Mouse (Mus musculus): ENCODE results near the gene Gm20388. TPM values are rescaled to one million over a fixed set of nuclear protein-coding genes. Genes with fewer than 3 reads are reported as not detected.

Gene Gm20388
- polyA plus RNA-seq, 1 experiment from 2014 or later, result 47.1 TPM

GRCm38 (mm10) chr8:120177318-120178123 lies 266.9 kb downstream of the Gm20388 start, which contains the start of gene Fam92b:
Gene Fam92b, minus strand, starts transcription at chr8:120177466.
- no peak within 1 kb of the TSS for H3K27ac ChIP-seq
- no peaks in the 10 kb centered on the region for H3K36me3 ChIP-seq (ENCODE audit: inconsistent target)
- no peaks in the 10 kb centered on the region for H3K79me2 ChIP-seq (ENCODE audit: inconsistent target)
- WGBS (ENCODE audit: missing documents), result 12% methylated on average over 13 of the region's 26 CpGs
- H3K4me3 ChIP-seq (ENCODE audit: inconsistent target), result no peak within 1 kb of the TSS

DNA sequence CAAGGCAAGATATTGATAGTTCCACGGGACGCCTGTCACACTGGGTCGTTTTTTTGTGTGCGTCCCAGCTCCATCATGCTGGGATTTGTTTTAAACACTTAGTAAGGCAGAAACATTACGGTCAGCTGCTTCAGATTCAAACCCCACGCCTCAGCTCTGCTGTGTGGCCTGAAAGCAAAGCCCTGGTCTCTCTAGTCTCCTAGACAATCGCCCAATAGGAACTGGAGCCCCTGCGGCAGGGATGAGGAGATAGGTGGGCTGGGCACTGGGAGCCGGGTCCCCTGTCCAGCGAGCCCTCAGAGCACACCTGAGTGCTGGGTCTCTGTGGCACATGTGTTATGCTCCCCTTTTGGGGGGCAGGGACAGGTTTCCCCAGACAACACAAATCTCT lies 267.5 kb downstream of the Gm20388 start:
- no peaks in the 10 kb centered on the region for H3K79me2 ChIP-seq (ENCODE audit: inconsistent target)
- 47% methylated on average over 8 of the region's 10 CpGs for WGBS (ENCODE audit: missing documents)

GRCm38 (mm10) chr8:120179027-120179431 lies 268.4 kb downstream of the Gm20388 start:
- H3K36me3 ChIP-seq (ENCODE audit: inconsistent target), result no peaks in the 10 kb centered on the region
- 0% methylated on average over 10 of the region's 10 CpGs for WGBS (ENCODE audit: missing documents)
- no peak overlapping the region for H3K4me3 ChIP-seq (ENCODE audit: inconsistent target)
- H3K27ac ChIP-seq, result no peak overlapping the region
- no peaks in the 10 kb centered on the region for H3K79me2 ChIP-seq (ENCODE audit: inconsistent target)

More for the DNA sequence above, 267.5 kb downstream of the Gm20388 start:
- Histone ChIP-seq H3K27ac (no peak overlapping the region), H3K4me3 (ENCODE audit: inconsistent target) (no peak overlapping the region), H3K36me3 (ENCODE audit: inconsistent target) (no peaks in the 10 kb centered on the region)

- 81% methylated on average over 7 of the region's 7 CpGs for WGBS (ENCODE audit: missing documents)
- no peak overlapping the region for H3K27ac ChIP-seq
- H3K4me3 ChIP-seq (ENCODE audit: inconsistent target), result no peak overlapping the region
- H3K36me3 ChIP-seq (ENCODE audit: inconsistent target), result no peaks in the 10 kb centered on the region
- H3K79me2 ChIP-seq (ENCODE audit: inconsistent target), result no peaks in the 10 kb centered on the region
These were observed 269.9 kb downstream of the Gm20388 start for GRCm38 (mm10) chr8:120180445-120180970.

DNA sequence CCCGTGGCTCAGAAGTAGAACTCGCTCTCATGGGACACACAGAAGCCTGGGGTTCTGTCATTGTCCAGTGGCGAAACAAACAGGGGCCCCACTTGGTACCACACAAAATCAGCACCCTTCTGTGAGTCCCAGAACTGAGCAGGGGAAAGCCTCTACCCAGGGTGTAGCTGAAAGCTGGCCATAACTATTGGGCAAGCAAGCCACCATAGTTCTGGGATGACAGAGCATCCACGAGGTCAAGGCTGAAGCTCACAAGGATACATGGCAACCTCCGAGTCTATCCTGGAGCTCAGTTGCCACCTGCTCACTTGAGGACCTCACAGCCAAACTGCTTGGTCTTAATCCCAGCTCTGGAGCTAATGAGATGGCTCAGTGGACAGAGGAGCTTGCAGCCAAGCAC lies 270.6 kb downstream of the Gm20388 start:
- H3K27ac ChIP-seq, result no peak overlapping the region
- no peak overlapping the region for H3K4me3 ChIP-seq (ENCODE audit: inconsistent target)
- H3K36me3 ChIP-seq (ENCODE audit: inconsistent target), result no peaks in the 10 kb centered on the region
- WGBS (ENCODE audit: missing documents), result 86% methylated on average over 5 of the region's 5 CpGs
- H3K79me2 ChIP-seq (ENCODE audit: inconsistent target), result no peaks in the 10 kb centered on the region

- no peak overlapping the region for H3K4me3 ChIP-seq (ENCODE audit: inconsistent target)
- 81% methylated on average over 4 of the region's 4 CpGs for WGBS (ENCODE audit: missing documents)
- no peak overlapping the region for H3K27ac ChIP-seq
- no peaks in the 10 kb centered on the region for H3K36me3 ChIP-seq (ENCODE audit: inconsistent target)
- H3K79me2 ChIP-seq (ENCODE audit: inconsistent target), result no peaks in the 10 kb centered on the region
These were observed 271.3 kb downstream of the Gm20388 start for GRCm38 (mm10) chr8:120181861-120182414.

DNA sequence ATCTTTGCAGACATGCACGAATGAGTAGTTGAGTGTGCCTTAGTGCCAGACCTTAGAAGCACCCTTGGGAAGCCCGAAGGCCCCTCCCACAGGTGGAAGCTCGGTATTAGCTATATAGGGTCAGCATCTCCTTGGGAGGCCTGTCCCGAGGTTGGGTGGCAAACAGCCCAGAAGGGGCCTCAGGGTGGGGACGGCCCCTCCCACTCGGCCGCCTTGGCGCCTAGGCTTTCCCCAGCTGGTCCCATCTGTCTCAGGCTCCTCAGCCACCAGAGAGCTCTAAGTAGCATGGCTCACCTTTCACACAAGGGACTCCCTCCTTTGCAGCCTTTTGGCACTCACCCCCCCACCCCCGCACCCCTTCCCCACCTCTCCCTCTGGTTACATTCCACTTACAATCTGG lies 273.7 kb downstream of the Gm20388 start:
- Histone ChIP-seq H3K36me3 (ENCODE audit: inconsistent target) (no peaks in the 10 kb centered on the region), H3K4me3 (ENCODE audit: inconsistent target) (no peak overlapping the region), H3K27ac (no peak overlapping the region), H3K79me2 (ENCODE audit: inconsistent target) (no peaks in the 10 kb centered on the region)
- WGBS (ENCODE audit: missing documents), result 62% methylated on average over 8 of the region's 9 CpGs

DNA sequence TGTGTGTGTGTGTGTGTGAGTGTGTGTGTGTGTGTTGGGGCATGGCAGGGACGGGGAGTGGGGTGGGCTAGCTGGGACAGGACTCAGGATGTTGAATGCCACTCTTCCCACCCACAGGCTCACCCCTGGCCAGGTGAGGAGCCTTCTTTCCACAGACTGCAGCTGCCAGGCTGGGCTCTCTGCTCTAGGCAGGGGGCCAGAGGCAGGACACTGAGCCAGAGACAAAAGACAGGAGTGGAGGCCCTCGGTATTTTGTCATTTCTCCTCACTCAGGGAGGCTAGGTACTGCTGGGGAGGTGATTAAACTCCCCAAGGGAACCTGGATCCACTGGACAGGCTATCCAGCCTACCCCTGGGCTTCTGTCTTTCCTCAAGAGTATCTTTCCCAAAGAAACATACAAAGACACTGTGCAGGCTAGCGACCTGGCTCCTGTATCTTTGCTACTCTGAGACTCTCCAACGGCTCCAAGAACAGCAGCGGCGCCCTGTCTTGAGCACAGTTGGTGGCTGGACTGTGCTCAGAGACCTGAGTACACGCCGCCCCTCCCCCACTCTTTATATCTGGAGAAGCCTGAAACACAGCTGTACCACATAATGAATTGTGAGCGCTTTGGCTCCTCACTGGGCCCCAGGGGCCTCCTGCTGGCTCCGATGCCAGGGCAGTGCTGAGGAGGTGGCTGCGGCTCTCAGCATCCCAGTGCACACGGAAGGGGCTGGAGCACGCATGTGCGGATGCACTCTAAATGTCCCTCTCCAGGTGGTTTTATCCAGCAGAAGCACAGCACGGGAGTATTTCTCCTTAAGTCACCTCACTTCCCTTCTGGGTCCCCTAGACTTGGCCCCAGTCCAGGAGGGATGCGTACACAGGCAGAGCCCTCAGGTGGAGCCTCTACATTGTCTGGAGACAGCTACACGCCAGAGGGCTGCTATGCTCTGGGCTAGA lies 274.5 kb downstream of the Gm20388 start:
- Histone ChIP-seq H3K36me3 (ENCODE audit: inconsistent target) (no peaks in the 10 kb centered on the region), H3K27ac (no peak overlapping the region), H3K4me3 (ENCODE audit: inconsistent target) (no peak overlapping the region), H3K79me2 (ENCODE audit: inconsistent target) (no peaks in the 10 kb centered on the region)
- WGBS (ENCODE audit: missing documents), result 71% methylated on average over 17 of the region's 17 CpGs

DNA sequence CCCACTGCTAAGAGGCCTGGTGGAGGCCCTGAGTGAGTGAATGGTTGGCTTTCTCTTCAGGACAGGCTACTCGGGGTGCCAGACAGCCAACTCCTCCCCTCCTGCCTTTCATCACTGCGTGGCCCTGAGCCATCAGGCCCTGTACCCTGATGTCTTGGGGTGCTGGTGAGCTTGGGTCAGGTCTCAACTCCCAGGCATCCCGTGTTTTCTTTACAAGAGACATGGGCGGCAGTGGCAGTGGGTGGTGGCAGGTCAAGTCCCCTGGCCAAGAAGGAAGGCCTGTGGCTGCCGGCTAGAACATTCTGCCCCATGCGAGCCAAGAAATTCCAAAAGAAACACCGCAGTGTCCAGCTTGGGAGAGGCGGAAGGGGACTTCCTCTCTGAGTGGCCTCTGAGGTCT lies 275.8 kb downstream of the Gm20388 start:
- 88% methylated on average over 8 of the region's 8 CpGs for WGBS (ENCODE audit: missing documents)
- Histone ChIP-seq H3K4me3 (ENCODE audit: inconsistent target) (no peak overlapping the region), H3K36me3 (ENCODE audit: inconsistent target) (no peaks in the 10 kb centered on the region), H3K27ac (no peak overlapping the region), H3K79me2 (ENCODE audit: inconsistent target) (no peaks in the 10 kb centered on the region)

GRCm38 (mm10) chr8:120188510-120188909 lies 277.9 kb downstream of the Gm20388 start:
- 80% methylated on average over 6 of the region's 6 CpGs for WGBS (ENCODE audit: missing documents)
- Histone ChIP-seq H3K4me3 (ENCODE audit: inconsistent target) (no peak overlapping the region), H3K27ac (no peak overlapping the region), H3K79me2 (ENCODE audit: inconsistent target) (no peaks in the 10 kb centered on the region), H3K36me3 (ENCODE audit: inconsistent target) (no peaks in the 10 kb centered on the region)

DNA sequence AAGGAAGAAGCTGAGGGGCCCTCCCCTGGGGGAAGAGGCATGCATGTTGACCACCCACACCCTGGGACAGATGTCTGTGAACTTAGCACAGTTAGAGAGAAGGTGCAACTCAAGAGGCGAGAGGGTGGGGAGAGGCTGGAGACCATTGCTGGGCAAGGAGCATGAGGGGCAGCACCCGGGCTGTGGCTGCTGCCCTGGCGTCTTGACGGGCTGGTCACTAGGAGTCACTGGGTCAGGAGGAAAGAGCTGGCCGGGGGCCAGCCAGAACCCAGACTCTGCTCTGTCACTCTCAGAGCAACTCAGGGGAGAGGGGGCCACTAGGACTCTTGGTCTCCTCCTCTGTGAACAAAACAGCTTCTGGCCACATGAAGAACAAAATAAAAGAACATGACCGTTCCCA lies 278.8 kb downstream of the Gm20388 start:
- 93% methylated on average over 6 of the region's 6 CpGs for WGBS (ENCODE audit: missing documents)
- H3K27ac ChIP-seq, result no peak overlapping the region
- no peaks in the 10 kb centered on the region for H3K79me2 ChIP-seq (ENCODE audit: inconsistent target)
- H3K4me3 ChIP-seq (ENCODE audit: inconsistent target), result no peak overlapping the region
- H3K36me3 ChIP-seq (ENCODE audit: inconsistent target), result no peaks in the 10 kb centered on the region

DNA sequence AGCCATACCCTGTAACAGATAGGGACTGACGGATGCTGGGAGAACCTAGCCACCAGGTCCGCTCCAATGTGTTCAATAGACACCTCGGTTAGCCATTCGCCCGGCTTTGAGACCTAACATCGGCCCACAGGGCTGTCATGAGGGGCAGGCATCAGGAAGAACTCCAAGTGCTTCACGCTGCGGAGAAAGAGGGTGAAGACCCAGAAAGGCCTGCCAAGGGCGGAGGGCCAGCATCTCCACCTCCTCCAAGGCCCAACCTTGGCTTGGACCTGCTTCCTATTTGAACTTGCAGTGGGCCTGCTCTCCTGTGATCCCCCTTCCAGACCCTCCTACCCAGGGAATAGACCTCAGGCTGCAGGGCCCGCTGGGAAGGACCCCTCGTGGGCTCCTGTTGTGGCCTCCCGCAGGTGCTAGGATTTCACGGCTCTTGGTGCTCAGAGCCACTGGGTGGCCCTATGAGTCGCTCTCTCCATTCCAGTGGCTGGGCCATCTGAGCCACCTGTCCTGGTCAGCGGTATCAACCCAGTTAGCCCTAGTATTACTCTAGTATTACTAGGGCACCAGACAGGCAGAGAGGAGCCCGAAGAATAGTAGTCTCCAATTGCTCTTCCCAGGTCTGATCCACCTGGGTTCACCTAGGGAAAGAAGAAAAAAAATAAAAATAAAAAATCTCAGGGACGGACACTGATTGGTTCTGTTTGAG lies 279.6 kb downstream of the Gm20388 start:
- no peaks in the 10 kb centered on the region for H3K79me2 ChIP-seq (ENCODE audit: inconsistent target)
- no peak overlapping the region for H3K4me3 ChIP-seq (ENCODE audit: inconsistent target)
- H3K36me3 ChIP-seq (ENCODE audit: inconsistent target), result no peaks in the 10 kb centered on the region
- no peak overlapping the region for H3K27ac ChIP-seq
- 92% methylated on average over 16 of the region's 17 CpGs for WGBS (ENCODE audit: missing documents)

GRCm38 (mm10) chr8:120190810-120191413 lies 280.3 kb downstream of the Gm20388 start:
- 47% methylated on average over 20 of the region's 20 CpGs for WGBS (ENCODE audit: missing documents)
- Histone ChIP-seq H3K36me3 (ENCODE audit: inconsistent target) (no peaks in the 10 kb centered on the region), H3K27ac (no peak overlapping the region), H3K4me3 (ENCODE audit: inconsistent target) (no peak overlapping the region), H3K79me2 (ENCODE audit: inconsistent target) (no peaks in the 10 kb centered on the region)

GRCm38 (mm10) chr8:120191633-120192032 lies 281.0 kb downstream of the Gm20388 start:
- Histone ChIP-seq H3K27ac (no peak overlapping the region), H3K4me3 (ENCODE audit: inconsistent target) (no peak overlapping the region), H3K79me2 (ENCODE audit: inconsistent target) (no peaks in the 10 kb centered on the region), H3K36me3 (ENCODE audit: inconsistent target) (no peaks in the 10 kb centered on the region)
- WGBS (ENCODE audit: missing documents), result 94% methylated on average over 5 of the region's 5 CpGs

Measured in macrophage (primary cell).